Mouse (Mus musculus): ENCODE measurements at regions not wholly inside any gene's neighbourhood (a gene's known extent, or its start where the extent isn't known, plus 50 kb on each side); places are given as distances from the start of the nearest gene placed in this dataset.

DNA sequence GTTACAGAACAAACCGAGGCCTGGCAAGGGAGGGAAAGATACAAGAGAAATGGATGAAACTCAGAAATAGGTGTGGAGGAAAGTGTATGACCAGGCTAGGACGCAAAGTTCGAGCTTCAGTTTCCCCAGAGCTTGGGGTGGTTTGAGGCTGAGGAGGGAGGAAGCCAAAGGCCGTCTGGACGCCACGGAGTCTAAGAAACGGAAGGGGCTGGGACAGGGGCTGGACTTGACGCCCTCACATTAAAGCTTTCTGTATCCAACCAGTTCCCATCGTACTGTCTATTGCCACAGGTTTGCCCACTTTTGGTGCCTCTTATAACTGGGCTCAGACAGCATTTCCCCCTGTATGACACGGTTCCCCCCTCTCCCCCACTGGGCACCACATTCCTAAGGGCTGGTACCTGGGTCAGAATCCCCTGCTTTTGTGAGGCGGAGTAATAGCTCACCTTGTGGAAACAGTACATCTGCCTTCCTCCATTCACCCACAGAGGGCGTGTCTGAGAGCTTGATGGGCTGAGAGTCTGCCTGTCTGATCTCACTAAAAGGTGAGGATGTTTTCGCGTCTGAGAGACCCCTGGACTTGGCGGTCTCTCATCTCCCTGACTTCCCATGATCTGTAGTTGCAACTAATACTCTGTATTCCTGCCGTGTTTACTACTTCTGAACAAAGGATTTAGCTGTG lies 73.7 kb upstream of the Podxl start:
- ATAC-seq (replicated peaks; ENCODE audit: low FRiP score) (no peak), DNase-seq (ENCODE audit: low spot score) (peak; percentile 59)
- Histone ChIP-seq H3K27me3 (ENCODE audit: control insufficient read depth, insufficient read depth, low read length) (no peaks in the 10 kb centered on the region; the same call in 1 of the 2 replicates), H3K4me1 (replicated peaks; ENCODE audit: control insufficient read depth, insufficient read depth, low read length) (peaks cover 8% of the 10 kb centered on the region; the same call in 1 of the 2 replicates), H3K27ac (ENCODE audit: low read depth, low read length) (no peak overlapping the region), H3K9ac (ENCODE audit: low read length) (no peak overlapping the region), H3K36me3 (ENCODE audit: control insufficient read depth, insufficient read depth, low read length) (no peaks in the 10 kb centered on the region), H3K9me3 (ENCODE audit: control insufficient read depth, low read length) (no peaks in the 10 kb centered on the region), H3K4me3 (ENCODE audit: low read depth, low read length) (no peak overlapping the region), H3K4me2 (ENCODE audit: low read depth, low read length, severe bottlenecking) (peak overlapping the region; percentile 11; the same call in 1 of the 2 replicates)
- WGBS = 13% methylated on average over 16 of the region's 16 CpGs

DNA sequence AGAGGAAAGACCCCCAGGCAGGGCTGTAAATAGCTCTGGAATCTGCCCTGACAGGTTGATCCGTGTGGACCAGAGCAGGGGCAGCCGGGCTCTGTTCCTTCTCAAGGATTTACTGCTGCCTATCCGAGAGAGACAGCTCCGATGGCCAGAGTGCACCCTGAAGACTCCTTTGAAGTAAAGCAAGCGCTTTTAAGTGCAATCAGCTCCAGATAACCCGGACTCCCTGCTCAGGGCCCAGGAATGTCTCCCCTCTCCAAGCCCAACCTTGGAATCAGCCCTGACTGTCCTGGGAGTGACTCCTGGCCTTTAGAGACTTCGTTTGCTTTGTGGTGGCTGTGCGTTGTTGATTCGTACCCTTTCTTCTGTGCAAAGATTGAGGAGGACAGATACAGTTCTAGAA lies 73.2 kb upstream of the Podxl start:
- ATAC-seq (replicated peaks; ENCODE audit: low FRiP score) (no peak), DNase-seq (ENCODE audit: low spot score) (no peak)
- Histone ChIP-seq H3K36me3 (ENCODE audit: control insufficient read depth, insufficient read depth, low read length) (no peaks in the 10 kb centered on the region), H3K9me3 (ENCODE audit: control insufficient read depth, low read length) (no peaks in the 10 kb centered on the region), H3K4me1 (replicated peaks; ENCODE audit: control insufficient read depth, insufficient read depth, low read length) (peaks cover 8% of the 10 kb centered on the region; the same call in 1 of the 2 replicates), H3K4me3 (ENCODE audit: low read depth, low read length) (no peak overlapping the region), H3K27me3 (ENCODE audit: control insufficient read depth, insufficient read depth, low read length) (no peaks in the 10 kb centered on the region; the same call in 1 of the 2 replicates), H3K4me2 (ENCODE audit: low read depth, low read length, severe bottlenecking) (no peak overlapping the region), H3K9ac (ENCODE audit: low read length) (no peak overlapping the region), H3K27ac (ENCODE audit: low read depth, low read length) (no peak overlapping the region)
- WGBS = 18% methylated on average over 9 of the region's 9 CpGs

DNA sequence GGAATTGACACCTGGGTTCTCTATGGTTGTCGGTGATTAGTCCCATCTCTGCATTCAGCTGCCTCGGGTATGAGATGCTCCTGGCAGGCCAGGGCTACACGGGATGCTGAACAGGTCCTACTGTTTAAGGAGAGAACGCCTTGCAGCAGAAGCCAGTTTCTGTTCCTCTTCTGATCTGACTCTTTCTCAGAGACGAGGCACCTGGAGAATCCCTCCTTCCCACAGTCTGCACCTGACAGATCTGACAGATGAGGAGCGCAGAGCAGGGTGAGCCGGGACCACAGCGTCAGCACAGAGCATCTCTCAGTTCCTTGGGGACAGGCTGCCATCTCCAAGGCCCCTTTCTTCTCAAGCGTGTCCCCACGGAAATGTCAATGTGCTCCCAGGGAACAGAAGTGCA lies 68.7 kb upstream of the Podxl start:
- no peaks in the 10 kb centered on the region for H3K36me3 ChIP-seq (ENCODE audit: control insufficient read depth, insufficient read depth, low read length)
- 80% methylated on average over 10 of the region's 10 CpGs for WGBS
- H3K27ac ChIP-seq (ENCODE audit: low read depth, low read length) = no peak overlapping the region
- H3K9ac ChIP-seq (ENCODE audit: low read length) = no peak overlapping the region
- no peak for ATAC-seq (replicated peaks; ENCODE audit: low FRiP score)
- DNase-seq (ENCODE audit: low spot score) = no peak
- no peak overlapping the region for H3K4me3 ChIP-seq (ENCODE audit: low read depth, low read length)
- H3K27me3 ChIP-seq (ENCODE audit: control insufficient read depth, insufficient read depth, low read length) = no peaks in the 10 kb centered on the region; the same call in 1 of the 2 replicates
- H3K9me3 ChIP-seq (ENCODE audit: control insufficient read depth, low read length) = no peaks in the 10 kb centered on the region
- no peak overlapping the region for H3K4me2 ChIP-seq (ENCODE audit: low read depth, low read length, severe bottlenecking)
- no peaks in the 10 kb centered on the region for H3K4me1 ChIP-seq (replicated peaks; ENCODE audit: control insufficient read depth, insufficient read depth, low read length)

DNA sequence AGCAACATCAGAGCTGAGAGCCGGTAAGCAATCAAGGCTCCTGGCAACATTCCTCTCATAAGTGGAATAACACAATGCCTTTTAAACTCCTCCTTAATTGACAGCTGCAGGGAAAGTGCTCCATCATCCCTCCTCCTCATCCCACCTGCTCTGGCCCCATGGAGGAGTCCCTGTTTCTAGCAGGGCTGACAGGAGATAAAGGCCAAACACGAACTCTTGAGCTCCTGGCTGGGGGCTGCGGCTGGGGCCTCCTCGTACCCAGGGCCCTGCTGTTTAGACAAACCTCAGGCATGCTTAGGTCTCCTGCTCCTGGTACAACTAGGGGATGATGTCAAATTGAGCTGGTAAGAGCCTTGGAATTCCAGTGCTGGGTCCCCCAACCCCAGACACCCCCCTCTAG lies 66.2 kb upstream of the Podxl start:
- Histone ChIP-seq H3K9me3 (ENCODE audit: control insufficient read depth, low read length) (no peaks in the 10 kb centered on the region), H3K36me3 (ENCODE audit: control insufficient read depth, insufficient read depth, low read length) (no peaks in the 10 kb centered on the region), H3K9ac (ENCODE audit: low read length) (no peak overlapping the region), H3K27ac (ENCODE audit: low read depth, low read length) (no peak overlapping the region), H3K27me3 (ENCODE audit: control insufficient read depth, insufficient read depth, low read length) (no peaks in the 10 kb centered on the region), H3K4me2 (ENCODE audit: low read depth, low read length, severe bottlenecking) (no peak overlapping the region), H3K4me3 (ENCODE audit: low read depth, low read length) (no peak overlapping the region), H3K4me1 (replicated peaks; ENCODE audit: control insufficient read depth, insufficient read depth, low read length) (no peaks in the 10 kb centered on the region)
- 63% methylated on average over 4 of the region's 4 CpGs for WGBS
- ATAC-seq (replicated peaks; ENCODE audit: low FRiP score) = no peak
- DNase-seq (ENCODE audit: low spot score) = no peak

DNA sequence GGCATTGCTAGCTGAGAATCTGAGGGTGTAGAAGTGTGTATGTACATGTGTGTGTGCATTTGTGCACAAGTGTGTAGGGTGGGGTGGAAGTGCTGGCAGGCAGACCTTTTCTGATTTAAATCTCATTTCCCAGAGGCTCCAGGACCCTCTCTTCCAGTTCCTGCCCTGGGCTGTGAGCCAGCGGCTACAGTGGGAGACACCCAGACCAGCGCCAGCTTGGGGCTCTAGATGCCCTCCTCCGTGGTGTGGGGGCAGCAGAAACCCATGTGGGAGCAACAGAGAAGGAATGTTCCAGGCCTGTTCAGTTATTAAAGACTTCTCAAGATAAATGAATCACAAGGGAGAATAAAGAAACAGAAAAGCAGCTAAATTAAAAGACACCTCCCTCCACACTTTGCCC lies 64.1 kb upstream of the Podxl start:
- Histone ChIP-seq H3K4me2 (ENCODE audit: low read depth, low read length, severe bottlenecking) (no peak overlapping the region), H3K4me1 (replicated peaks; ENCODE audit: control insufficient read depth, insufficient read depth, low read length) (no peaks in the 10 kb centered on the region), H3K9ac (ENCODE audit: low read length) (no peak overlapping the region), H3K9me3 (ENCODE audit: control insufficient read depth, low read length) (no peaks in the 10 kb centered on the region), H3K36me3 (ENCODE audit: control insufficient read depth, insufficient read depth, low read length) (no peaks in the 10 kb centered on the region), H3K27ac (ENCODE audit: low read depth, low read length) (no peak overlapping the region), H3K27me3 (ENCODE audit: control insufficient read depth, insufficient read depth, low read length) (no peaks in the 10 kb centered on the region), H3K4me3 (ENCODE audit: low read depth, low read length) (no peak overlapping the region)
- DNase-seq (ENCODE audit: low spot score) (no peak), ATAC-seq (replicated peaks; ENCODE audit: low FRiP score) (no peak)
- 93% methylated on average over 3 of the region's 3 CpGs for WGBS

DNA sequence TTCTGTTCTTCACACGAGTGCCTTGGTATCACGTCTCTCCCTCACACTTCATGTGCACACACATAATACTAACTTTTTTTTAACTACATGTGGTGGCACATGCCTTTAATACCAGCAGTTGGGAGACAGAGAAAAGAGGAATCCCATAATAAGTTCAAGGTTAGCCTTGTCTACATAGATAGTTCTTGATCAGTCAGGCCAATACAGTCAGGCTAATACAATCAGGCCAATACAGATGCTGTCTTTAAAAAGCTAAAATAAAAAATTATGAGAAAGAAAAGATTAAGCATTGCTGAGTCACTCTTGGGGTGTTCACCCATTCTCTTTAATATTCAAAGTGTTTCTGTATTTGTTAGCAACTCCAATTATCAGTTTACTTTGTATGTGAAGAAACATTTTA lies 61.3 kb upstream of the Podxl start:
- Histone ChIP-seq H3K4me3 (ENCODE audit: low read depth, low read length) (no peak overlapping the region), H3K27me3 (ENCODE audit: control insufficient read depth, insufficient read depth, low read length) (no peaks in the 10 kb centered on the region), H3K9ac (ENCODE audit: low read length) (no peak overlapping the region), H3K9me3 (ENCODE audit: control insufficient read depth, low read length) (no peaks in the 10 kb centered on the region), H3K4me2 (ENCODE audit: low read depth, low read length, severe bottlenecking) (no peak overlapping the region), H3K4me1 (replicated peaks; ENCODE audit: control insufficient read depth, insufficient read depth, low read length) (no peaks in the 10 kb centered on the region), H3K36me3 (ENCODE audit: control insufficient read depth, insufficient read depth, low read length) (no peaks in the 10 kb centered on the region), H3K27ac (ENCODE audit: low read depth, low read length) (no peak overlapping the region)
- ATAC-seq (replicated peaks; ENCODE audit: low FRiP score) (no peak), DNase-seq (ENCODE audit: low spot score) (no peak)
- 86% methylated on average over 2 of the region's 2 CpGs for WGBS

DNA sequence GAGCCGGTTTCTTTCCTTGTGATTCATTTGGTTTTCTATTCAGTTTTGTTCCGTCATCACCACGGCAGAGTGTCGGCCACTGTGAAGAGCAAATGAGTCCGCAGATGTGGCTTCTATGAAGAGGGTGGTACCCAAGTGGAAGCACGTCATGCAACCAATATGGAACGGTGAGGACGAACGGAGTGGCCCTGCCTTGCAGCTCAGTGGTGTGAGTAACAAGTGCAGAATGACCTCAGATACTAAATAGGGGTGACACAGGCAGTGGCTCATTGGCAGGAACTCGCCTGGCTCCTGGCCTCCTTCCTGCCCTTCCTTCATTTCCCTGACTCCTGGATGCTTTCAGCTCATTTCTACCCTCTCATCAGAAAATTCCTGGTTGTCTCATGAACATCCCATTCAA lies 60.6 kb upstream of the Podxl start:
- Histone ChIP-seq H3K9ac (ENCODE audit: low read length) (no peak overlapping the region), H3K27me3 (ENCODE audit: control insufficient read depth, insufficient read depth, low read length) (no peaks in the 10 kb centered on the region), H3K36me3 (ENCODE audit: control insufficient read depth, insufficient read depth, low read length) (no peaks in the 10 kb centered on the region), H3K4me1 (replicated peaks; ENCODE audit: control insufficient read depth, insufficient read depth, low read length) (no peaks in the 10 kb centered on the region), H3K27ac (ENCODE audit: low read depth, low read length) (no peak overlapping the region), H3K4me2 (ENCODE audit: low read depth, low read length, severe bottlenecking) (no peak overlapping the region), H3K9me3 (ENCODE audit: control insufficient read depth, low read length) (no peaks in the 10 kb centered on the region), H3K4me3 (ENCODE audit: low read depth, low read length) (no peak overlapping the region)
- ATAC-seq (replicated peaks; ENCODE audit: low FRiP score) = no peak
- no peak for DNase-seq (ENCODE audit: low spot score)
- 83% methylated on average over 10 of the region's 10 CpGs for WGBS

DNA sequence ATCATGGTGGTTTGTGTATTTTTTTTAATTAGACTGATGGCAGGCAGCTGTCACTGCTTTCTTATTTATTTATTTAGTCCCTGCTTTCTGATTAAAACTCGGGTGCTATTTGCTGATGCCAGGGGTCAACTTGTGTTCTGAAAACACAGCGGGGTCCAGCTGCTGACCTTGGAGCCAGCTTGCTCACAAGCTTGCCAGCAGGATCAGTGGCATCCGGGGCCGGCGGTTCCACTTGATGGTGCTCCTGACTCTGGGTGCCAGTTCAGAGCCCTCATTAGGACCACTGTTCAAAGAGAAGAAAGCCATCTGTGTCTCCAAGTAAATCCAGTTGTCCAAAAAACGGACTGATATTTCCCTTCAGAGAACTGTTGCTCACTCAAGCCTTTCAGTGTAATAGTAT lies 57.2 kb upstream of the Podxl start:
- no peak overlapping the region for H3K27ac ChIP-seq (ENCODE audit: low read depth, low read length)
- H3K27me3 ChIP-seq (ENCODE audit: control insufficient read depth, insufficient read depth, low read length) = no peaks in the 10 kb centered on the region
- WGBS = 91% methylated on average over 6 of the region's 6 CpGs
- no peak for ATAC-seq (replicated peaks; ENCODE audit: low FRiP score)
- no peaks in the 10 kb centered on the region for H3K4me1 ChIP-seq (replicated peaks; ENCODE audit: control insufficient read depth, insufficient read depth, low read length)
- no peaks in the 10 kb centered on the region for H3K9me3 ChIP-seq (ENCODE audit: control insufficient read depth, low read length)
- no peak overlapping the region for H3K4me2 ChIP-seq (ENCODE audit: low read depth, low read length, severe bottlenecking)
- no peak for DNase-seq (ENCODE audit: low spot score)
- H3K4me3 ChIP-seq (ENCODE audit: low read depth, low read length) = no peak overlapping the region
- no peaks in the 10 kb centered on the region for H3K36me3 ChIP-seq (ENCODE audit: control insufficient read depth, insufficient read depth, low read length)
- no peak overlapping the region for H3K9ac ChIP-seq (ENCODE audit: low read length)

DNA sequence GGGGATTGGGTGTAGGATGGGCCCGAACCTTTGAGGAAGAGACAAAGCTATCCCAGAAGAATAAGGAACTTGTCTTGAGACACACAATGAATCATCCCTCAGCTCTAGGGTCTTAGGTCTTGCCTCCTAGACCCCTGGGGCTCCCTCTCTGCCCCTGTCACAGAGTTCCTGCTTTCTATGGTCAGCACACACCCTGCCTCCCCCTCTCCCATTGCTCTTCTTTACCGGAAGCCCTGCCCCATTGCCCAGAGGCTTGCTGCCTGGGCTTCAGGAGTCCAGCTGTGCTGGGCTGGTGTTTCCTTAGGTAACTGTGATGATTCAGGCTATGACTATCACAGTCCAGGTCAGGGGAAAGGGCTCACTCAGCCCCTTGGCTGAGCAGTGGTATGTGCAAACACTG lies 55.1 kb upstream of the Podxl start:
- H3K9ac ChIP-seq (ENCODE audit: low read length) = no peak overlapping the region
- no peak for ATAC-seq (replicated peaks; ENCODE audit: low FRiP score)
- no peak overlapping the region for H3K27ac ChIP-seq (ENCODE audit: low read depth, low read length)

More for the DNA sequence above, 55.1 kb upstream of the Podxl start:
- no peak for DNase-seq (ENCODE audit: low spot score)
- Histone ChIP-seq H3K27me3 (ENCODE audit: control insufficient read depth, insufficient read depth, low read length) (no peaks in the 10 kb centered on the region), H3K9me3 (ENCODE audit: control insufficient read depth, low read length) (no peaks in the 10 kb centered on the region), H3K36me3 (ENCODE audit: control insufficient read depth, insufficient read depth, low read length) (no peaks in the 10 kb centered on the region), H3K4me2 (ENCODE audit: low read depth, low read length, severe bottlenecking) (no peak overlapping the region), H3K4me1 (replicated peaks; ENCODE audit: control insufficient read depth, insufficient read depth, low read length) (no peaks in the 10 kb centered on the region), H3K4me3 (ENCODE audit: low read depth, low read length) (no peak overlapping the region)
- WGBS = 82% methylated on average over 2 of the region's 2 CpGs
